Mouse (Mus musculus) heart, embryonic 16.5 days (tissue): Measurements from ENCODE around the gene Per2. TPM values are rescaled to one million over a fixed set of nuclear protein-coding genes. Genes with fewer than 3 reads are reported as not detected.

Experiments
- ATAC-seq: fragments of 200-750 bp; cut with Nextera tagmentation; replicated peaks from 2 replicates; pipeline ENCODE4 v1.8.0; 2017; ENCODE audit warnings: moderate number of reproducible peaks; ENCODE audit not compliant: insufficient read depth, low FRiP score; ENCODE audit errors: extremely low read depth
- H3K27ac ChIP-seq: fragments of 300-500 bp; sonication (generic); 2 replicates; pipeline ENCODE4 v1.5.1; 2014; ENCODE audit warnings: mild to moderate bottlenecking, low read length, control low read depth, moderate library complexity
- H3K27me3 ChIP-seq: fragments of 300-500 bp; sonication (generic); 2 replicates; pipeline ENCODE4 v1.6.1; 2014; ENCODE audit warnings: low read length, mixed read lengths; ENCODE audit not compliant: control insufficient read depth, insufficient read depth
- H3K36me3 ChIP-seq: fragments of 300-500 bp; sonication (generic); 2 replicates; pipeline ENCODE4 v1.6.1; 2014; ENCODE audit not compliant: control insufficient read depth, insufficient read depth
- H3K4me1 ChIP-seq: fragments of 300-500 bp; sonication (generic); 2 replicates; pipeline ENCODE4 v1.6.1; 2014; ENCODE audit warnings: low read length, mixed read lengths; ENCODE audit not compliant: control insufficient read depth, insufficient read depth
- H3K4me2 ChIP-seq: fragments of 300-500 bp; sonication (generic); 2 replicates; pipeline ENCODE4 v1.6.1; 2014; ENCODE audit warnings: low read depth, mild to moderate bottlenecking, control low read depth, low read length
- H3K4me3 ChIP-seq: fragments of 300-500 bp; sonication (generic); 2 replicates; pipeline ENCODE4 v1.5.1; 2014; ENCODE audit warnings: mild to moderate bottlenecking, control low read depth, low read length
- H3K9ac ChIP-seq: fragments of 300-500 bp; sonication (generic); 2 replicates; pipeline ENCODE4 v1.6.1; 2014; ENCODE audit warnings: low read length, control low read depth
- H3K9me3 ChIP-seq: fragments of 300-500 bp; sonication (generic); replicated peaks from 2 replicates; pipeline ENCODE4 v1.6.1; 2016; ENCODE audit warnings: low read length; ENCODE audit not compliant: control insufficient read depth
- WGBS: fragments of 180-500 bp; shearing (Covaris S2); extraction: QIAGEN DNeasy Blood & Tissue Kit; methylation state at CpG from one replicate; pipeline ENCODE4 v1.1.7; 2014; 5-methylcytosine and 5-hydroxymethylcytosine counted together
- polyA plus RNA-seq: library from polyadenylated mRNA; unstranded; fragments of >200 nt; fragmentation: Nextera tagmentation; extraction: Ambion mirVana; gene quantifications from 2 replicates; pipeline ENCODE4 v1.2.1, GENCODE M21; 2015

The Per2 gene
- polyA plus RNA-seq, 1 experiment from 2014 or later: 4.9 TPM

DNA sequence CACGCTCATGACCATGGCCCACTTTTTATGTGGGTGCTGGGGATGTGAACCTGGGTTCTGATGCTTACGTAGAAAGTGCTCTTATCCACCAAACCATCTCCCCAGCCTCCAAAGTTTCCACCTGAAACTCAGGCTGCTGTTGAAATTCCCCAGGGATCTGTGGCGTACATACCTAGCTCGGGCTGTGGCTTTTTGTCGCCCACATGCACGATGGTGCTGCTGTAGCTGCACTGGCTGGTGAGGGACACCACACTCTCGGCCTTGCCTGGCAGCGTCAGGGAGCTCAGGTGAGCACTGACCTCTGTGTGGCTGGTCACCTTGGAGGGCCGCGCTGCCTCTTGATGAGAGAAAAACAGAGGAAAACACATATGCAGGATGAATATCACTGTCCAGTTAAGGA is 29.9 kb downstream of the Per2 start:
- WGBS: 92% methylated on average over 10 of the region's 10 CpGs
- H3K27me3 ChIP-seq: no peaks in the 10 kb centered on the region
- no peaks in the 10 kb centered on the region for H3K4me1 ChIP-seq
- H3K4me2 ChIP-seq: no peak overlapping the region
- no peaks in the 10 kb centered on the region for H3K9me3 ChIP-seq
- no peak overlapping the region for H3K9ac ChIP-seq
- no peak overlapping the region for H3K4me3 ChIP-seq
- no peak for ATAC-seq
- no peak overlapping the region for H3K27ac ChIP-seq
- peaks cover 33% of the 10 kb centered on the region for H3K36me3 ChIP-seq

DNA sequence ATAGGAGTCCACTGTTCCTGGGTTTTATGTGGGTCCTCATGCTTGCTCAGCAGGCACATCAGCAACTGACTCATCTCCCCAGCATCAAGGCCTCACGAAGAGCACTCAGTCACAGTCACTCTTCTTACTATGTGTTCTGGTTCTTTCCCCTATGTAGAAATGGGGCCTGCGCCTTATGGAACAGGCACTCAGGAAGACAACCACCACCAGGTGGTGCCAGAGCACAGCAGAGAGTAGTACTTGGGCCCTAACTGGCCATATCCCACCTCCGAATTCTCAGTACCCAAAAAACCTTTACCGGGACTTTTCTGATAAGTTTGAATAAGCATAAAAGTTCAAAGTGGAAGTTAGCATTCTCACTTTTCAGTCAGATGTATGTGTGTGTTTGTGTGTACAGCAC is 30.5 kb downstream of the Per2 start:
- no peak overlapping the region for H3K4me2 ChIP-seq
- H3K4me3 ChIP-seq: no peak overlapping the region
- no peaks in the 10 kb centered on the region for H3K27me3 ChIP-seq
- peaks cover 32% of the 10 kb centered on the region for H3K36me3 ChIP-seq
- no peaks in the 10 kb centered on the region for H3K9me3 ChIP-seq
- WGBS: 26% methylated on average over 4 of the region's 4 CpGs
- H3K9ac ChIP-seq: no peak overlapping the region
- H3K4me1 ChIP-seq: no peaks in the 10 kb centered on the region
- ATAC-seq: peak; percentile 70
- no peak overlapping the region for H3K27ac ChIP-seq

DNA sequence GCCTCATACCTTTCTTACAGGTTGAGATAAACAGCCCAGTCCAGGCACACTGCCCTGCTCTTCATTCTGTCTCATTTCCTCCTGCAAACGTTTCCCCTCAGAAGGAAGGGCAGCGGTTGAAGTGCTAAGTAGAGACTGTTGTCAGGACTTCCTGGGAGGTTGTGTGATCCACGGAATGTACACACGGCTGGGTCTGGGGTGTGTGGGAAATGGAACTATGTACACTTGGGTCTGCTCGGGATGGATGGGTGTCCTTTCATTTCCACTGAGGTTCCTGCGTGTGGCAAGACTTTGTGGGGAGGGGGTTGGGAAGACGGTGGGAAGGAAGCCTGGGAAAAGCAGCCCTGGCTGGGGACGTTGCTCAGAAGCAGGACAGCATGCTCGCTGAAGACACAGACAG is 32.7 kb downstream of the Per2 start:
- ATAC-seq: no peak
- no peaks in the 10 kb centered on the region for H3K9me3 ChIP-seq
- no peaks in the 10 kb centered on the region for H3K4me1 ChIP-seq
- no peak overlapping the region for H3K9ac ChIP-seq
- 63% methylated on average over 9 of the region's 9 CpGs for WGBS
- H3K4me3 ChIP-seq: no peak overlapping the region
- no peak overlapping the region for H3K4me2 ChIP-seq
- H3K27ac ChIP-seq: no peak overlapping the region
- peaks cover 26% of the 10 kb centered on the region; the same call in 1 of the 2 replicates for H3K36me3 ChIP-seq
- no peaks in the 10 kb centered on the region for H3K27me3 ChIP-seq

DNA sequence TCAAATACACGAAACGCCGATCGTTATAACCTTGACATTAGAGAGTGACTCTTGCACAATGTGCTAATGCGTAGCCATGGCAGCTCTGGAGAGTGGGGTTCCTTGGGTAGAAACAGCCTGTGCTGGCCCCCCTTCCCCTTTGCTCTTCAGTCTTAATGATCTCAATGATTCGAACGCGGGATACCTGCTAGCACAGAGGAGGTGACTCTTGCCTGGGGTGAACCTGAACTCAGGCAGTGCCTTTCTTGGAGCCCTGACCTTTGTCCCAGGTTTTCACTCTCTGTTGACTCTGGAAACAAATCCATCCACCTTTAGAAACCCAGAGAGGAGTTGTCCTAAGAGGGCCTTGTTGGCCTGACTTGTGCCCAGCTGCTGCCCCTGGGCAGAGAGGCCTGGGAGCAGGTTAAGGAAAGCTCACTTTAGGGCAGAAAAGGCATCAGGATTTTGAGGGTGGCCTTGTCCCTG is 38.5 kb downstream of the Per2 start:
- WGBS: 97% methylated on average over 8 of the region's 8 CpGs
- H3K27me3 ChIP-seq: no peaks in the 10 kb centered on the region
- peaks cover 28% of the 10 kb centered on the region for H3K36me3 ChIP-seq
- no peak overlapping the region for H3K4me2 ChIP-seq
- no peak overlapping the region for H3K27ac ChIP-seq
- H3K9me3 ChIP-seq: no peaks in the 10 kb centered on the region
- no peak overlapping the region for H3K4me3 ChIP-seq
- no peak for ATAC-seq
- H3K9ac ChIP-seq: no peak overlapping the region
- no peaks in the 10 kb centered on the region for H3K4me1 ChIP-seq

DNA sequence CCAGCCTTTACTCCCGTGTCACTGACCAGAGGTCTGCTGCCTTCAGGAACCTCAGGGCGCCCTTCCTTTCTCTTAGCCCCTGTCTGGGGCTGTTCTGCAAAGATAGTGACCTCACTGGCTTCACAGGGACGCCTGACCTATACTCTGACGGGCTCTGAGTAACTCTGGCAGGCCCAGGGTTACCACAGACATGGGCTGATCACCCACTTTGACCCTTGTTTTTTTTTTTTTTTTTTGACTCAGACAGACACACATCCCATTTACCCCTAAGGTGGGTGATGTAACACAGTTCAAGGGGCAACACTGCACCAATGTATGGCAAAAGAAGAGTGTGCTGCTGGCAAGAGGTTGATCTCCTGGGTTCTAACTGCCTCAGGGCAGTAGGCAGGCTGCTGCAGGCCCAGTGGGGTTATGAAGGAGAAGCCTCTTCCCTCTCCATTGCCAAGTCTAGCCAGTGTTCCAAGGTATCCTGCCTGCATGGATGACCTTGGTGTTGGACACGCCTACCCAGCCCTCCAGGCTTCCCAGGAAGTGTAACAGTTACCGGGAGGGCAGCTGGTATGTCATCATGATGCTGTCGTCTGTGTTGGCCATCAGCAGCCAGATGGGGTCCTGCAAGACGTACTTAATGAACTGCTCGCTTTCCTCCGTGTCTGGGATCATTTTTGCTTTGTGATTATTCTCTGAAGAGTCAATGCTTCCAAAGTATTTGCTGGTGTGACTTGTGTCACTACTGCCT is 39.1 kb downstream of the Per2 start:
- no peak overlapping the region for H3K9ac ChIP-seq

DNA sequence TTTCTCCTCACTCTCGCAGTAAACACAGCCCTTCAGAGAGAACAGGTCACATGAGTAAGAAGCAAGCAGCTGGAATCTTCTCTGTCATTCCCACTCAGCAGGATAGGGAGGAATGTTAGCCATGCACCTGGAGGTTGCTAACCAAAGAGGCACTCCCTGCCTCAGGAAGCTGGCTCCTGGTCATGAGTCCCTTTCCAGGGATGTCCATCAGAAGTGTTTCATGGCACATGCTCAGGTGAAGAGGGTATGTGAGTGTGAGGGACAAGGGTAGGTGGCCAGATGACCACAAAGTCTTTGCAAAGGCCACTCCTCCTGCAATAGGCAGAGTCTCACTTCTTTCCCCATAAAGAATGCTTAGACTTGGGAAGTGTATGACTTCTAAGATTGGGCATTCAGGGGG is 41.1 kb downstream of the Per2 start:
- Histone ChIP-seq H3K9ac (no peak overlapping the region), H3K4me2 (no peak overlapping the region), H3K4me1 (peaks cover 12% of the 10 kb centered on the region), H3K9me3 (no peaks in the 10 kb centered on the region), H3K27me3 (no peaks in the 10 kb centered on the region), H3K27ac (no peak overlapping the region), H3K36me3 (peaks cover 23% of the 10 kb centered on the region), H3K4me3 (no peak overlapping the region)
- WGBS: 67% methylated on average over 1 of the region's 1 CpGs
- ATAC-seq: no peak

More for the DNA sequence above, 39.1 kb downstream of the Per2 start:
- no peaks in the 10 kb centered on the region for H3K27me3 ChIP-seq
- no peak overlapping the region for H3K4me2 ChIP-seq
- H3K4me1 ChIP-seq: peaks cover 5% of the 10 kb centered on the region
- peaks cover 28% of the 10 kb centered on the region for H3K36me3 ChIP-seq
- H3K27ac ChIP-seq: no peak overlapping the region
- ATAC-seq: no peak
- H3K4me3 ChIP-seq: no peak overlapping the region
- H3K9me3 ChIP-seq: no peaks in the 10 kb centered on the region
- 66% methylated on average over 10 of the region's 10 CpGs for WGBS

DNA sequence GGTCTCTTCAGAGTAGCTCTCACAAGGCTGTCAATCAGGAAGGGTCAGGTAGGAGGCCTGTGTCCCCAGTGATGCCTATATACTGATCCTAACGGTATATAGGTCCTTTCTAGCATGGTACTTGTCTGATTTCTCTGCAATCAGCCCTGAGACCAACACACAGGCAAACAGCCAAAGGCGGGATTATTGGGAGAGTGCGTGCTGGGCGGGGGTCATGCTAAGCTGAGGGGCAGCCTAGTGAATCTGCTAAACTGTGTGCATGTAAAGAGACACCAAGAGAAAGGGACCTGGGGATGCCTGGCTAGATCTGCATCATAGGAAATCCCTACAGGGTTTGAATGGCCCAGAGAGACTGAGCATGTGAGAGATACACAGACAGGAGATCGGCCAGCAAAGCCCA is 43.8 kb downstream of the Per2 start:
- peak overlapping the region; percentile 97 for H3K27ac ChIP-seq
- no peaks in the 10 kb centered on the region for H3K9me3 ChIP-seq
- H3K27me3 ChIP-seq: no peaks in the 10 kb centered on the region
- H3K4me1 ChIP-seq: peaks cover 22% of the 10 kb centered on the region
- peaks cover 18% of the 10 kb centered on the region for H3K36me3 ChIP-seq
- no peak overlapping the region for H3K4me3 ChIP-seq
- ATAC-seq: no peak
- peak overlapping the region; percentile 78 for H3K9ac ChIP-seq
- 77% methylated on average over 5 of the region's 5 CpGs for WGBS
- no peak overlapping the region for H3K4me2 ChIP-seq

DNA sequence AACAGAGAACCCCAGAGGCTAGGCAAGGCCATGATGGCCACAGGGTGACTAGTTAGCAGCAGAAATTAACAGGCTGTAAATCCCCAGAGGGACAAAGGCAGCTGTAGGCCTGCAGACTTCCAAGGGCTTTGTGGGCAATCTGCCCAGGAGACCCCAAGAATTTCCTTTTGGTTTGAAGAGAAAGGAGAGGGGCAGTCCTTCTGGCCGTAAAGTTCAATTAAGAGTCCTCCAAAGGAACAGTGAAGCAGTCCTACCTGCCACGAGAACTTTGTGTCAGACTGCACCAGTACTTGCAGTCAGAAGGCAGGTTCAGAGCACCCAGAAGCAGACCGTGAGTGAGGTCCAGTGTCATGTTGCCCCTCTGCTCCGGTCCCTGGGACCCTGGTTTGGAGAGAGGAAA is 44.2 kb downstream of the Per2 start:
- Histone ChIP-seq H3K9me3 (no peaks in the 10 kb centered on the region), H3K4me1 (peaks cover 22% of the 10 kb centered on the region), H3K4me3 (no peak overlapping the region; the same call in 1 of the 2 replicates), H3K36me3 (peaks cover 15% of the 10 kb centered on the region), H3K27me3 (no peaks in the 10 kb centered on the region), H3K4me2 (peak overlapping the region; percentile 97), H3K9ac (peak overlapping the region; percentile 78), H3K27ac (peak overlapping the region; percentile 97)
- no peak for ATAC-seq
- 70% methylated on average over 4 of the region's 4 CpGs for WGBS

DNA sequence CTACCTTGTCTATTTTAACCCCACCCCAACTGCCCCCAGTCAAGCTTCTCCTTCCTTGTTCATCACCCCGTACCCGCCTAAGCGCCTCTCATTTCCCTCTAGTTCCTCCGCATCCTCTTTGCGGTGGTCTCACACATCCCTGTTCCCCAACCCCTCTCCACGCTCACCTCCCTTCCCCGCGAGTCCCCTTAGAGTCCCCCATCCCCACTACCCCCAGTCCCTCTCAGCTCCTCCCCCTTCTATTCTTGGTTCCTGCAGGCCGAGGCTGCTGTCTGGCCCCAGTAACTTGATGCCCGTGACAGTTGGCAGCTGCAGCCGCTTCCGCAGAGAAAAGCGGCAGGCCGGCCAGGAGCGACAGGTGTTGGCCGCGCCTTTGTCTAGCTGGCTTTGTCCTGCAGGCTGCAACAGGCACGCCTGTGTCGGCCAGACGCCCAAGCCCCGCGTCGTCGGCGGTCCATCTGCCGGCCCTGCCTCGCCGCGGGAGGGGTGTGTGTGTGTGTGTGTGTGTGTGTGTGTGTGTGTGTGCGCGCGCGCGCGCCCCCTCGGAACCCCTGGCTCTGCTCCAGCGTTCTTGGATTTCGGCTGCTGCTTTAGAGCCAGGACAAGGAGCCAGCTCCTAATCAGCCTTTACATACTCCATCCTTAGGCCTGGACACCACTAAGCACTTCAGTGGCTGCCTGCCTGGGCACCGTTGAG is 45.1 kb downstream of the Per2 start, which contains the start of gene Hes6:
TSS of gene Hes6 (minus strand) at position 141 of the 697 bp plus-strand sequence.
- peaks cover 12% of the 10 kb centered on the region for H3K36me3 ChIP-seq
- H3K27ac ChIP-seq: peak within 1 kb of the TSS; percentile 97
- H3K27me3 ChIP-seq: no peaks in the 10 kb centered on the region
- under 1% methylated on average over 29 of the region's 39 CpGs for whole genome bisulfite sequencing
- peak within 1 kb of the TSS; percentile 81 for H3K9ac ChIP-seq
- ATAC-seq: peak; percentile 57
- H3K4me1 ChIP-seq: peaks cover 22% of the 10 kb centered on the region
- H3K4me2 ChIP-seq: peak within 1 kb of the TSS; percentile 97
- H3K9me3 ChIP-seq: no peaks in the 10 kb centered on the region
- peak within 1 kb of the TSS; percentile 86 for H3K4me3 ChIP-seq
